Mouse (Mus musculus): Measurements from ENCODE around the gene Smarcd1. TPM values are rescaled to one million over a fixed set of nuclear protein-coding genes. Genes with fewer than 3 reads are reported as not detected.

The Smarcd1 gene
- total and polyA plus RNA-seq, 2 experiments = 2.0 to 8.5 TPM

DNA sequence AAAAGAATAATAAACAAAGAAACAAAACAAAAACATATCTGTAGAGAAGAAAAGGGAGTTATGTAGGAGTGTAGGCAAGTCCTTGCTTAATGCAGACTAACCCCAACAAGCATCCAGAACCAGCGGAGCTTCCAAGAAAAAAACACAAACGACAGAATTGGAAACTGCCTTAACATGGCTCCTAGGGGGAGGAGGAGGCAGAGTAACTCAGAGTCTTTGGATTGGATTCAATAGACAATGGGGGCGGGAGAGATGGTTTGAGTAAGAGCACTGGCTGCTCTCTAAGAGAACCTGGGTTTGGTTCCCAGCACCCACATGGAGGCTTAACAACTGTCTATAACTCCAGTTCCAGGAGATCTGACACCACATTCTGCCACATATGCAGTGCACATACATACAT is 29.7 kb downstream of the Smarcd1 start:
- Histone ChIP-seq H3K36me3 (ENCODE audit: control insufficient read depth, insufficient read depth, low read length) (peaks cover 5% of the 10 kb centered on the region; the same call in 1 of the 2 replicates), H3K27me3 (ENCODE audit: control insufficient read depth, insufficient read depth, low read length) (no peaks in the 10 kb centered on the region)
- 92% methylated on average over 3 of the region's 3 CpGs for WGBS

DNA sequence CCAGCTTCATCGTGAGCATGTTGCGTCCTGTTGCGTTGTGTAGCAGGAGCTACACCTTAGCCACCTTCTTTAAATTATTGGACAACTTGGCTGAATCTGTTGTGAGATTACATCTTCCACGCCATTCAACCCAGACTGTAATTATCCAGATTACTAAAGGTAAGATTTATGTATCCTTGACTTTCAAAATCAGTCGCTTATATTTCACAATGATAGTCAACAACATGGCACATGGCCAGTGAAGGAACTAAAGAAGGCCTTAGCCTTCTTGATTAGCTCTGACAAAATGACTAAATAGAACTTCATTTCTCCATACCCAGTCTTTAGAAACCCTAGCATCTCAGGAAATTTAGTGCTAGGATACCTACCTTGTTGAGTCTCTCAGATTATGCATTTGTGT is 31.3 kb downstream of the Smarcd1 start:
- peaks cover 3% of the 10 kb centered on the region; the same call in 1 of the 2 replicates for H3K36me3 ChIP-seq (ENCODE audit: control insufficient read depth, insufficient read depth, low read length)
- DNase-seq (ENCODE audit: extremely low read depth, low read depth, low spot score) = no peak
- H3K27ac ChIP-seq (replicated peaks; ENCODE audit: insufficient read depth, low read depth, low read length) = no peak overlapping the region
- 87% methylated on average over 5 of the region's 5 CpGs for WGBS
- no peak for TF ChIP-seq POLR2A (IDR thresholded peaks at IDR 0.05; ENCODE audit: extremely low read depth, insufficient read depth, low read length)
- no peak for TF ChIP-seq CTCF (IDR thresholded peaks at IDR 0.05; ENCODE audit: low read depth, low read length)
- H3K4me3 ChIP-seq (ENCODE audit: insufficient read depth, low read depth, low read length) = no peak overlapping the region
- no peaks in the 10 kb centered on the region for H3K27me3 ChIP-seq (ENCODE audit: control insufficient read depth, insufficient read depth, low read length)
- no peak overlapping the region for H3K9ac ChIP-seq (ENCODE audit: low read depth, low read length)
- no peaks in the 10 kb centered on the region for H3K4me1 ChIP-seq (ENCODE audit: control insufficient read depth, insufficient read depth, low read length)
- H3K79me2 ChIP-seq (ENCODE audit: control insufficient read depth, insufficient read depth, low read length) = no peaks in the 10 kb centered on the region

More for the DNA sequence above, 29.7 kb downstream of the Smarcd1 start:
- H3K79me2 ChIP-seq (ENCODE audit: control insufficient read depth, insufficient read depth, low read length) = peaks cover 2% of the 10 kb centered on the region; the same call in 1 of the 2 replicates
- H3K9ac ChIP-seq (ENCODE audit: low read depth, low read length) = no peak overlapping the region
- H3K27ac ChIP-seq (replicated peaks; ENCODE audit: insufficient read depth, low read depth, low read length) = no peak overlapping the region
- no peak for TF ChIP-seq CTCF (IDR thresholded peaks at IDR 0.05; ENCODE audit: low read depth, low read length)
- no peak for TF ChIP-seq POLR2A (IDR thresholded peaks at IDR 0.05; ENCODE audit: extremely low read depth, insufficient read depth, low read length)
- DNase-seq (ENCODE audit: extremely low read depth, low read depth, low spot score) = no peak
- H3K4me1 ChIP-seq (ENCODE audit: control insufficient read depth, insufficient read depth, low read length) = peaks cover under 1% of the 10 kb centered on the region; the same call in 1 of the 2 replicates
- no peak overlapping the region for H3K4me3 ChIP-seq (ENCODE audit: insufficient read depth, low read depth, low read length)

DNA sequence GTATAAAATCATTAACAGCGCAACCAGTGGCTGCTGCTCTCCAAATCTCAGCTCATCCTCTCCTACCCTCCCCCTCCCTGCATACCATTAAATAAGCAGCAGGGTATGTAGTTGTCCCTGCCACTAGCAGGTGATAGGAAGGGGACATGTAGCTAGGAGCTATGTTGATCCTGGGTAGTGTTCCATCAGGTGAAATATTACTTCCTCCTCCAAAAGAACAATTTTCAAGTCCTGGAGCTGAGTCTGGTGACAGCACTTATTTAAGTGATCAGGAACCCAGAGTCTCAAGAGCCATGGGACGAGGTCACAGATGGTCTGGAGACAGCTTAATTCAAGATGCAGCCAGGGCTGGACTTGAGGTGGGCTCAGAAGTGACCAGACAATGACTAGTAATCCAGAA is 33.7 kb downstream of the Smarcd1 start:
- no peak for DNase-seq (ENCODE audit: extremely low read depth, low read depth, low spot score)
- WGBS = 98% methylated on average over 2 of the region's 2 CpGs

DNA sequence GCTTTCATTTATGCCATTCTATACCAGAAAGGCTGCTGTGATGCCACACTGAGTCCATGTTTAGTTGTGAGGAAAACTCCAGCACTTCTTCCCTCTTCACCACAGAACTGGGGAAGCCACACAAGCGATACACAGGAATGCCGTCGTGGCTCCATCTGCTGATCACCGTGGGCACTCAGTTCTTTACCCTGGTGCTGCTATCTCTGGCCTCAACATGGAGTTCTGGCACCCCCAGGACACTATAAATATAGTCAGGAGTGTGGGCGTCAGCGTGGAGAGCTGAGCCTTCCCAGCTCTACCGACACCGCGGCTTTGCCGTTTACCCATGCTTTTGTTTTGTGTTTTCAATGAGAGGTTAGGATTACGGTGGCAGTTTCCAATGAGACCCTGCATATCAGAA is 34.7 kb downstream of the Smarcd1 start:
- no peak overlapping the region for H3K9ac ChIP-seq (ENCODE audit: low read depth, low read length)
- no peak for TF ChIP-seq CTCF (IDR thresholded peaks at IDR 0.05; ENCODE audit: low read depth, low read length)
- no peaks in the 10 kb centered on the region for H3K36me3 ChIP-seq (ENCODE audit: control insufficient read depth, insufficient read depth, low read length)
- H3K27me3 ChIP-seq (ENCODE audit: control insufficient read depth, insufficient read depth, low read length) = no peaks in the 10 kb centered on the region
- no peak overlapping the region for H3K27ac ChIP-seq (replicated peaks; ENCODE audit: insufficient read depth, low read depth, low read length)
- no peak for DNase-seq (ENCODE audit: extremely low read depth, low read depth, low spot score)
- H3K4me3 ChIP-seq (ENCODE audit: insufficient read depth, low read depth, low read length) = no peak overlapping the region
- WGBS = 88% methylated on average over 11 of the region's 11 CpGs
- H3K79me2 ChIP-seq (ENCODE audit: control insufficient read depth, insufficient read depth, low read length) = no peaks in the 10 kb centered on the region
- H3K4me1 ChIP-seq (ENCODE audit: control insufficient read depth, insufficient read depth, low read length) = no peaks in the 10 kb centered on the region

More for the DNA sequence above, 33.7 kb downstream of the Smarcd1 start:
- Histone ChIP-seq H3K9ac (ENCODE audit: low read depth, low read length) (no peak overlapping the region), H3K27ac (replicated peaks; ENCODE audit: insufficient read depth, low read depth, low read length) (no peak overlapping the region), H3K27me3 (ENCODE audit: control insufficient read depth, insufficient read depth, low read length) (no peaks in the 10 kb centered on the region), H3K36me3 (ENCODE audit: control insufficient read depth, insufficient read depth, low read length) (no peaks in the 10 kb centered on the region), H3K4me1 (ENCODE audit: control insufficient read depth, insufficient read depth, low read length) (no peaks in the 10 kb centered on the region), H3K79me2 (ENCODE audit: control insufficient read depth, insufficient read depth, low read length) (no peaks in the 10 kb centered on the region), H3K4me3 (ENCODE audit: insufficient read depth, low read depth, low read length) (no peak overlapping the region)
- no peak for TF ChIP-seq CTCF (IDR thresholded peaks at IDR 0.05; ENCODE audit: low read depth, low read length)
- TF ChIP-seq POLR2A (IDR thresholded peaks at IDR 0.05; ENCODE audit: extremely low read depth, insufficient read depth, low read length) = no peak

DNA sequence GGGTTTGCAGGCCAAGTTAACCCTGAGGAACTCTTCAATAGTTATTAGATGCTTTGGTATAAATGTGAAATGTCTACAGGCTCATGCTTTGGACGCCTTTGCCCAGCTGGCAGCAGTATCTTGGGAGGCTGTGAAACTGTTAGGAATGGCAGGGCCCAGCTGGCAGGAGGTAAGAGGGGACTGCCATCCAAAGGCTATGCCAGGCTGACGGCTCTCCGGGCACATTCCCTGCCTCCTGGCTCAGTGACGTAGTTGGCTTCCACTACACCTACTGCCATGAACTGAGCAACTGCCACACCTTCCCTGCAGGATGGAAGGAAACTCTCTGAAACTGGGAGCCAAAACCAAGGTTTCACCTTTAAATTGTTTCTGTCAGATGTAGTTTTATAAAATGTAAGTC is 38.3 kb downstream of the Smarcd1 start:
- H3K79me2 ChIP-seq (ENCODE audit: control insufficient read depth, insufficient read depth, low read length) = no peaks in the 10 kb centered on the region
- no peak overlapping the region for H3K9ac ChIP-seq (ENCODE audit: low read depth, low read length)
- H3K27me3 ChIP-seq (ENCODE audit: control insufficient read depth, insufficient read depth, low read length) = no peaks in the 10 kb centered on the region
- no peaks in the 10 kb centered on the region for H3K36me3 ChIP-seq (ENCODE audit: control insufficient read depth, insufficient read depth, low read length)
- no peak for TF ChIP-seq CTCF (IDR thresholded peaks at IDR 0.05; ENCODE audit: low read depth, low read length)
- no peak for TF ChIP-seq POLR2A (IDR thresholded peaks at IDR 0.05; ENCODE audit: extremely low read depth, insufficient read depth, low read length)
- no peak overlapping the region for H3K27ac ChIP-seq (replicated peaks; ENCODE audit: insufficient read depth, low read depth, low read length)
- 86% methylated on average over 4 of the region's 4 CpGs for WGBS
- H3K4me1 ChIP-seq (ENCODE audit: control insufficient read depth, insufficient read depth, low read length) = no peaks in the 10 kb centered on the region
- H3K4me3 ChIP-seq (ENCODE audit: insufficient read depth, low read depth, low read length) = no peak overlapping the region
- no peak for DNase-seq (ENCODE audit: extremely low read depth, low read depth, low spot score)

DNA sequence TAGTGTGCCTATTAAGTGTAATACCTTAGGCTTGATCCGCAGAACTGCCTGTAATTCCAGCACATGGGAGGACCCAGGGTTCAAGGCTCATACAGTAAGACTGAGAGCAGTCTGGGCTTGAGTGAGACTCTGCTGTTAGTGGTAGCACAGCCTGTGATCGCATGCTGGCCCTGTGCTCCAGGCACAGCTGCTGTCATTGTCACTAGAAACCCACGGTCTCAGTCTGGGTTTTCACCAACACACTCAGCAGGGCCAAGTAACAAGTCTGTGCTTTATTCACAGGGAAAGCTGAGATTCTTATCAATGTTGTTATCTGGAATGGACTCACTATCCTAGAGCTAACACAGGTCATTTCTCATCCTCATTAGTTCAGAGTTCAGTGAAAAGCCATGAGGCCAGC is 52.3 kb downstream of the Smarcd1 start:
- 77% methylated on average over 3 of the region's 3 CpGs for WGBS
- Histone ChIP-seq H3K9ac (ENCODE audit: low read depth, low read length) (no peak overlapping the region), H3K27me3 (ENCODE audit: control insufficient read depth, insufficient read depth, low read length) (no peaks in the 10 kb centered on the region), H3K4me1 (ENCODE audit: control insufficient read depth, insufficient read depth, low read length) (no peaks in the 10 kb centered on the region), H3K27ac (replicated peaks; ENCODE audit: insufficient read depth, low read depth, low read length) (no peak overlapping the region), H3K36me3 (ENCODE audit: control insufficient read depth, insufficient read depth, low read length) (no peaks in the 10 kb centered on the region), H3K4me3 (ENCODE audit: insufficient read depth, low read depth, low read length) (no peak overlapping the region), H3K79me2 (ENCODE audit: control insufficient read depth, insufficient read depth, low read length) (no peaks in the 10 kb centered on the region)
- no peak for TF ChIP-seq CTCF (IDR thresholded peaks at IDR 0.05; ENCODE audit: low read depth, low read length)
- no peak for DNase-seq (ENCODE audit: extremely low read depth, low read depth, low spot score)

Other genes starting within 250 kb of the Smarcd1 start
- 0.09 and 0.27 TPM in 2 replicates for gene Nckap5l, start 244.4 kb upstream of the Smarcd1 start, total RNA-seq (2014; rRNA removed)
- gene Nckap5l, start 244.4 kb upstream of the Smarcd1 start, polyA plus RNA-seq (2012; rRNA removed) = 0.31 and 0.56 TPM in 2 replicates
- gene Bcdin3d, start 227.4 kb upstream of the Smarcd1 start, total RNA-seq (2014; rRNA removed) = 3.1 and 3.2 TPM in 2 replicates
- 3.1 and 3.6 TPM in 2 replicates for gene Bcdin3d, start 227.4 kb upstream of the Smarcd1 start, polyA plus RNA-seq (2012; rRNA removed)
- gene Faim2, start 174.0 kb upstream of the Smarcd1 start, total RNA-seq (2014; rRNA removed) = under 0.01 and 0.07 TPM in 2 replicates
- gene Faim2, start 174.0 kb upstream of the Smarcd1 start, polyA plus RNA-seq (2012; rRNA removed) = not detected in 2 replicates
- gene Aqp2, start 123.1 kb upstream of the Smarcd1 start, total RNA-seq (2014; rRNA removed) = not detected in 2 replicates
- not detected in 2 replicates for gene Aqp2, start 123.1 kb upstream of the Smarcd1 start, polyA plus RNA-seq (2012; rRNA removed)
- 0.46 TPM in 1 of 2 replicates, not detected in the other for gene Aqp5, start 111.3 kb upstream of the Smarcd1 start, total RNA-seq (2014; rRNA removed)
- gene Aqp5, start 111.3 kb upstream of the Smarcd1 start, polyA plus RNA-seq (2012; rRNA removed) = not detected in 2 replicates
- gene Aqp6, start 100.7 kb upstream of the Smarcd1 start, total RNA-seq (2014; rRNA removed) = not detected in 2 replicates
- not detected in 2 replicates for gene Aqp6, start 100.7 kb upstream of the Smarcd1 start, polyA plus RNA-seq (2012; rRNA removed)
- 0.92 and 1.4 TPM in 2 replicates for gene Racgap1, start 50.5 kb upstream of the Smarcd1 start, total RNA-seq (2014; rRNA removed)
- gene Racgap1, start 50.5 kb upstream of the Smarcd1 start, polyA plus RNA-seq (2012; rRNA removed) = 0.32 and 0.56 TPM in 2 replicates
- gene Asic1, start 31.8 kb upstream of the Smarcd1 start, total RNA-seq (2014; rRNA removed) = not detected in 2 replicates
- gene Asic1, start 31.8 kb upstream of the Smarcd1 start, polyA plus RNA-seq (2012; rRNA removed) = 0.16 TPM in 1 of 2 replicates, not detected in the other
- not detected in 2 replicates for gene Gm17349, start 3.4 kb downstream of the Smarcd1 start, total RNA-seq (2014; rRNA removed)
- gene Gm17349, start 3.4 kb downstream of the Smarcd1 start, polyA plus RNA-seq (2012; rRNA removed) = 1.4 TPM in 1 of 2 replicates, not detected in the other
- gene Gpd1, start 15.4 kb downstream of the Smarcd1 start, total RNA-seq (2014; rRNA removed) = 147 and 151 TPM in 2 replicates
- 233 and 311 TPM in 2 replicates for gene Gpd1, start 15.4 kb downstream of the Smarcd1 start, polyA plus RNA-seq (2012; rRNA removed)
- 58.6 and 70.0 TPM in 2 replicates for gene Cox14, start 23.5 kb downstream of the Smarcd1 start, total RNA-seq (2014; rRNA removed)
- 115 and 117 TPM in 2 replicates for gene Cox14, start 23.5 kb downstream of the Smarcd1 start, polyA plus RNA-seq (2012; rRNA removed)
- gene Cers5, start 70.8 kb downstream of the Smarcd1 start, total RNA-seq (2014; rRNA removed) = 3.2 and 3.8 TPM in 2 replicates
- 1.7 and 2.0 TPM in 2 replicates for gene Cers5, start 70.8 kb downstream of the Smarcd1 start, polyA plus RNA-seq (2012; rRNA removed)
- gene Lima1, start 173.3 kb downstream of the Smarcd1 start, total RNA-seq (2014; rRNA removed) = 28.9 and 32.7 TPM in 2 replicates
- 11.2 and 16.0 TPM in 2 replicates for gene Lima1, start 173.3 kb downstream of the Smarcd1 start, polyA plus RNA-seq (2012; rRNA removed)